Mouse (Mus musculus): ENCODE data around the gene Cradd. TPM values are rescaled to one million over a fixed set of nuclear protein-coding genes. Genes with fewer than 3 reads are reported as not detected.

Cradd gene
- polyA plus RNA-seq, 1 experiment from 2014 or later: 9.6 TPM

GRCm38 (mm10) chr10:95258471-95259155, 65.3 kb downstream of the Cradd start:
- no peaks in the 10 kb centered on the region for H3K36me3 ChIP-seq
- H3K4me1 ChIP-seq: peaks cover 30% of the 10 kb centered on the region
- 60% methylated on average over 10 of the region's 10 CpGs for WGBS
- H3K9me3 ChIP-seq: no peaks in the 10 kb centered on the region
- H3K4me3 ChIP-seq: no peak overlapping the region
- H3K27me3 ChIP-seq (ENCODE audit: insufficient read depth, poor library complexity, severe bottlenecking): peaks cover 3% of the 10 kb centered on the region
- H3K27ac ChIP-seq: no peak overlapping the region
- DNase-seq (ENCODE audit: low spot score): no peak

- H3K27me3 ChIP-seq (ENCODE audit: insufficient read depth, poor library complexity, severe bottlenecking): no peaks in the 10 kb centered on the region; the same call in 1 of the 2 replicates
- no peaks in the 10 kb centered on the region for H3K9me3 ChIP-seq
- H3K4me3 ChIP-seq: no peak overlapping the region
- no peak overlapping the region for H3K27ac ChIP-seq
- no peak for DNase-seq (ENCODE audit: low spot score)
- WGBS: 69% methylated on average over 8 of the region's 8 CpGs
- H3K4me1 ChIP-seq: peaks cover 30% of the 10 kb centered on the region
- no peaks in the 10 kb centered on the region for H3K36me3 ChIP-seq
These were observed 66.0 kb downstream of the Cradd start for GRCm38 (mm10) chr10:95257979-95258378.

- Histone ChIP-seq H3K27ac (no peak overlapping the region), H3K36me3 (no peaks in the 10 kb centered on the region), H3K27me3 (ENCODE audit: insufficient read depth, poor library complexity, severe bottlenecking) (no peaks in the 10 kb centered on the region), H3K4me3 (no peak overlapping the region), H3K4me1 (peaks cover 31% of the 10 kb centered on the region), H3K9me3 (no peaks in the 10 kb centered on the region)
- 57% methylated on average over 7 of the region's 7 CpGs for WGBS
- no peak for DNase-seq (ENCODE audit: low spot score)
These were observed 67.8 kb downstream of the Cradd start for GRCm38 (mm10) chr10:95256095-95256494.

GRCm38 (mm10) chr10:95255018-95255680, 68.8 kb downstream of the Cradd start:
- 84% methylated on average over 8 of the region's 8 CpGs for WGBS
- DNase-seq (ENCODE audit: low spot score): no peak
- Histone ChIP-seq H3K4me1 (peaks cover 31% of the 10 kb centered on the region), H3K9me3 (no peaks in the 10 kb centered on the region), H3K36me3 (no peaks in the 10 kb centered on the region), H3K4me3 (no peak overlapping the region), H3K27ac (no peak overlapping the region), H3K27me3 (ENCODE audit: insufficient read depth, poor library complexity, severe bottlenecking) (no peaks in the 10 kb centered on the region)

- DNase-seq (ENCODE audit: low spot score): no peak
- H3K4me1 ChIP-seq: peaks cover 31% of the 10 kb centered on the region
- no peaks in the 10 kb centered on the region for H3K9me3 ChIP-seq
- H3K27ac ChIP-seq: peak overlapping the region; percentile 54
- 54% methylated on average over 13 of the region's 13 CpGs for whole genome bisulfite sequencing
- H3K4me3 ChIP-seq: no peak overlapping the region
- H3K36me3 ChIP-seq: no peaks in the 10 kb centered on the region
- H3K27me3 ChIP-seq (ENCODE audit: insufficient read depth, poor library complexity, severe bottlenecking): no peaks in the 10 kb centered on the region
These were observed 69.4 kb downstream of the Cradd start for GRCm38 (mm10) chr10:95254453-95255001.

GRCm38 (mm10) chr10:95254046-95254445, 69.9 kb downstream of the Cradd start:
- Histone ChIP-seq H3K27ac (peak overlapping the region; percentile 54; the same call in 1 of the 2 replicates), H3K27me3 (ENCODE audit: insufficient read depth, poor library complexity, severe bottlenecking) (no peaks in the 10 kb centered on the region), H3K36me3 (no peaks in the 10 kb centered on the region), H3K4me1 (peaks cover 27% of the 10 kb centered on the region), H3K9me3 (no peaks in the 10 kb centered on the region), H3K4me3 (no peak overlapping the region)
- no peak for DNase-seq (ENCODE audit: low spot score)
- WGBS: 64% methylated on average over 3 of the region's 3 CpGs

- Histone ChIP-seq H3K9me3 (no peaks in the 10 kb centered on the region), H3K27ac (peak overlapping the region; percentile 16; the same call in 1 of the 2 replicates), H3K4me1 (peaks cover 38% of the 10 kb centered on the region), H3K4me3 (no peak overlapping the region), H3K27me3 (ENCODE audit: insufficient read depth, poor library complexity, severe bottlenecking) (no peaks in the 10 kb centered on the region), H3K36me3 (no peaks in the 10 kb centered on the region)
- WGBS: 61% methylated on average over 16 of the region's 16 CpGs
- DNase-seq (ENCODE audit: low spot score): no peak
These were observed 72.3 kb downstream of the Cradd start for GRCm38 (mm10) chr10:95251674-95252073.

GRCm38 (mm10) chr10:95248362-95248761, 75.6 kb downstream of the Cradd start:
- Histone ChIP-seq H3K4me3 (peak overlapping the region; percentile 5; the same call in 1 of the 2 replicates), H3K27me3 (ENCODE audit: insufficient read depth, poor library complexity, severe bottlenecking) (no peaks in the 10 kb centered on the region), H3K36me3 (no peaks in the 10 kb centered on the region), H3K4me1 (peaks cover 39% of the 10 kb centered on the region), H3K9me3 (no peaks in the 10 kb centered on the region), H3K27ac (peak overlapping the region; percentile 64; the same call in 1 of the 2 replicates)
- DNase-seq (ENCODE audit: low spot score): no peak
- WGBS: 18% methylated on average over 6 of the region's 6 CpGs

GRCm38 (mm10) chr10:95246696-95247095, 77.2 kb downstream of the Cradd start:
- H3K27ac ChIP-seq: no peak overlapping the region
- DNase-seq (ENCODE audit: low spot score): no peak
- H3K27me3 ChIP-seq (ENCODE audit: insufficient read depth, poor library complexity, severe bottlenecking): no peaks in the 10 kb centered on the region
- no peak overlapping the region for H3K4me3 ChIP-seq
- WGBS: 74% methylated on average over 2 of the region's 2 CpGs
- H3K9me3 ChIP-seq: no peaks in the 10 kb centered on the region
- peaks cover 33% of the 10 kb centered on the region for H3K4me1 ChIP-seq
- H3K36me3 ChIP-seq: no peaks in the 10 kb centered on the region

GRCm38 (mm10) chr10:95245680-95245982, 78.3 kb downstream of the Cradd start:
- no peak for DNase-seq (ENCODE audit: low spot score)
- H3K9me3 ChIP-seq: no peaks in the 10 kb centered on the region
- peaks cover 32% of the 10 kb centered on the region for H3K4me1 ChIP-seq
- H3K27ac ChIP-seq: no peak overlapping the region
- no peaks in the 10 kb centered on the region for H3K36me3 ChIP-seq
- WGBS: 36% methylated on average over 2 of the region's 2 CpGs
- H3K27me3 ChIP-seq (ENCODE audit: insufficient read depth, poor library complexity, severe bottlenecking): no peaks in the 10 kb centered on the region
- no peak overlapping the region; the same call in 1 of the 2 replicates for H3K4me3 ChIP-seq

- Histone ChIP-seq H3K36me3 (no peaks in the 10 kb centered on the region), H3K27ac (0 out of 2 replicates have a peak overlapping the region, but pooled peaks have one; percentile 19), H3K4me3 (no peak overlapping the region; the same call in 1 of the 2 replicates), H3K9me3 (no peaks in the 10 kb centered on the region), H3K4me1 (peaks cover 32% of the 10 kb centered on the region), H3K27me3 (ENCODE audit: insufficient read depth, poor library complexity, severe bottlenecking) (no peaks in the 10 kb centered on the region)
- 39% methylated on average over 20 of the region's 23 CpGs for WGBS
- DNase-seq (ENCODE audit: low spot score): no peak
These were observed 78.8 kb downstream of the Cradd start for GRCm38 (mm10) chr10:95244961-95245679.

- Histone ChIP-seq H3K4me1 (peaks cover 24% of the 10 kb centered on the region), H3K36me3 (no peaks in the 10 kb centered on the region), H3K27ac (no peak overlapping the region), H3K27me3 (ENCODE audit: insufficient read depth, poor library complexity, severe bottlenecking) (no peaks in the 10 kb centered on the region), H3K9me3 (no peaks in the 10 kb centered on the region), H3K4me3 (no peak overlapping the region)
- 61% methylated on average over 13 of the region's 13 CpGs for WGBS
- DNase-seq (ENCODE audit: low spot score): no peak
These were observed 84.5 kb downstream of the Cradd start for GRCm38 (mm10) chr10:95239196-95240069.

All from heart, embryonic 10.5 days (tissue).